15 mouse cellular contexts compared by ENCODE assay signal in genomic region chr11:111155023-111155422, GRCm38 (mm10).
"Had no signal": no experiment of that assay in that cellular context is flagged by ENCODE, and none has a peak within 500 bp of the region (broad histone marks: within the 10 kb centered on the region; RNA-seq: fewer than 3 reads in every experiment).

No protein-coding gene starts in this region.

- H3K27ac ChIP-seq: lung, embryonic 15.5 days; macrophage; midbrain, embryonic 13.5 days; midbrain, embryonic 15.5 days; neural tube, embryonic 12.5 days; stomach, embryonic 15.5 days; stomach, postnatal 0 days had no signal

- H3K4me3 ChIP-seq: lung, embryonic 15.5 days; megakaryocyte, embryonic 14.5 days; midbrain, embryonic 13.5 days; midbrain, embryonic 15.5 days; neural tube, embryonic 12.5 days; stomach, embryonic 15.5 days had no signal

- DNase-seq: lung, adult 2 months; lung, postnatal 14 days; lung, postnatal 36 days; right cerebral cortex, postnatal 14 days; thymus, adult 2 months; thymus, postnatal 25 days; thymus, postnatal 4 days had no signal
